Mouse (Mus musculus) hindbrain, postnatal 0 days (tissue): ENCODE results near the gene Mcrip1. TPM values are rescaled to one million over a fixed set of nuclear protein-coding genes. Genes with fewer than 3 reads are reported as not detected.
"Not testable (repeated sequence)": the region's sequence is repeated elsewhere in the genome, so short reads cannot be mapped to it uniquely, and the experiment has no call there.

ENCODE experiments used
- ATAC-seq: fragments of 200-750 bp; cut with Nextera tagmentation; 2 replicates; pipeline ENCODE4 v1.8.0; 2017; ENCODE audit warnings: mild to moderate bottlenecking, moderate TSS enrichment, moderate library complexity
- DNase-seq: peaks from one replicate; pipeline ENCODE4 v3.0.0-alpha.2; 2015; ENCODE audit warnings: low spot score
- H3K27ac ChIP-seq: fragments of 300-500 bp; sonication (generic); 2 replicates; pipeline ENCODE4 v1.5.1; 2014; ENCODE audit warnings: mild to moderate bottlenecking
- H3K27me3 ChIP-seq: fragments of 300-500 bp; sonication (generic); 2 replicates; pipeline ENCODE4 v1.6.1; 2014; ENCODE audit warnings: low read length, mixed read lengths; ENCODE audit not compliant: insufficient read depth
- H3K36me3 ChIP-seq: fragments of 300-500 bp; sonication (generic); 2 replicates; pipeline ENCODE4 v1.6.1; 2014; ENCODE audit warnings: low read length, mixed read lengths; ENCODE audit not compliant: insufficient read depth
- H3K4me1 ChIP-seq: fragments of 300-500 bp; sonication (generic); 2 replicates; pipeline ENCODE4 v1.6.1; 2014; ENCODE audit warnings: antibody characterized with exemption, low read length, mixed read lengths; ENCODE audit not compliant: insufficient read depth
- H3K4me2 ChIP-seq: fragments of 300-500 bp; sonication (generic); 2 replicates; pipeline ENCODE4 v1.6.1; 2014; ENCODE audit warnings: low read depth, mild to moderate bottlenecking, low read length, moderate library complexity, mixed read lengths
- H3K4me3 ChIP-seq: fragments of 300-500 bp; sonication (generic); 2 replicates; pipeline ENCODE4 v1.5.1; 2014; ENCODE audit warnings: low read length
- H3K9ac ChIP-seq: fragments of 300-500 bp; sonication (generic); replicated peaks from 2 replicates; pipeline ENCODE4 v1.6.1; 2014; ENCODE audit warnings: mild to moderate bottlenecking, low read length, moderate library complexity, mixed read lengths
- H3K9me3 ChIP-seq: fragments of 300-500 bp; sonication (generic); 2 replicates; pipeline ENCODE4 v1.6.1; 2016; ENCODE audit warnings: low read length, mixed read lengths
- CTCF ChIP-seq: IDR thresholded peaks from 2 replicates; pipeline ENCODE4 v1.5.1; 2016; ENCODE audit warnings: antibody characterized with exemption, control low read depth, low read depth
- WGBS: fragments of 180-500 bp; shearing (Covaris S2); extraction: QIAGEN DNeasy Blood & Tissue Kit; methylation state at CpG from one replicate; pipeline ENCODE4 v1.1.7; 2014; 5-methylcytosine and 5-hydroxymethylcytosine counted together
- polyA plus RNA-seq: library from polyadenylated mRNA; unstranded; fragments of >200 nt; fragmentation: Nextera tagmentation; extraction: Ambion mirVana; gene quantifications from 2 replicates; pipeline ENCODE4 v1.2.1, GENCODE M21; 2015
- total RNA-seq: library from RNA; depleted of rRNA; stranded (reverse); fragments of >200 nt; gene quantifications from 2 replicates; pipeline ENCODE4 v1.2.3, GENCODE M21; 2014; rRNA removed

The Mcrip1 gene
- total RNA-seq: 144 and 192 TPM in 2 replicates
- polyA plus RNA-seq: 250 and 257 TPM in 2 replicates

GRCm38 (mm10) chr11:120549168-120549945 is at the start of gene Mcrip1:
Mcrip1 (minus strand) TSS chr11:120549727.
- TF ChIP-seq CTCF: no peak
- WGBS: 2% methylated on average over 65 of the region's 87 CpGs
- peak; percentile 92 for ATAC-seq

GRCm38 (mm10) chr11:120598990-120599549 is 49.5 kb upstream of the Mcrip1 start:
- H3K4me2 ChIP-seq: peak overlapping the region; percentile 90
- H3K27ac ChIP-seq: peak overlapping the region; percentile 94
- H3K9me3 ChIP-seq: no peaks in the 10 kb centered on the region
- no peaks in the 10 kb centered on the region for H3K27me3 ChIP-seq
- H3K4me3 ChIP-seq: peak overlapping the region; percentile 97
- WGBS: 46% methylated on average over 17 of the region's 17 CpGs
- H3K9ac ChIP-seq: peak overlapping the region; percentile 94
- H3K4me1 ChIP-seq: peaks cover 12% of the 10 kb centered on the region
- DNase-seq (no peak), ATAC-seq (no peak)
- no peak for TF ChIP-seq CTCF
- peaks cover 41% of the 10 kb centered on the region for H3K36me3 ChIP-seq

More at GRCm38 (mm10) chr11:120549168-120549945, at the start of gene Mcrip1:
- Histone ChIP-seq H3K27ac (peak within 1 kb of the TSS; percentile 84), H3K9me3 (no peaks in the 10 kb centered on the region), H3K4me1 (peaks cover 16% of the 10 kb centered on the region), H3K9ac (peak within 1 kb of the TSS; percentile 92), H3K4me3 (peak within 1 kb of the TSS; percentile 74), H3K36me3 (peaks cover 4% of the 10 kb centered on the region; the same call in 1 of the 2 replicates), H3K4me2 (peak within 1 kb of the TSS; percentile 86), H3K27me3 (no peaks in the 10 kb centered on the region)
- peak; percentile 96 for DNase-seq

- no peaks in the 10 kb centered on the region for H3K27me3 ChIP-seq
- TF ChIP-seq CTCF: no peak
- ATAC-seq: peak; percentile 99
- under 1% methylated on average over 82 of the region's 88 CpGs for WGBS
- H3K36me3 ChIP-seq: peaks cover 42% of the 10 kb centered on the region
- H3K4me3 ChIP-seq: peak within 1 kb of the TSS; percentile 97
- H3K9ac ChIP-seq: peak within 1 kb of the TSS; percentile 94
- no peaks in the 10 kb centered on the region for H3K9me3 ChIP-seq
- peak; percentile 98 for DNase-seq
- peak within 1 kb of the TSS; percentile 90 for H3K4me2 ChIP-seq
- H3K27ac ChIP-seq: peak within 1 kb of the TSS; percentile 94
- H3K4me1 ChIP-seq: peaks cover 12% of the 10 kb centered on the region
Measured at GRCm38 (mm10) chr11:120598283-120598989, 48.9 kb upstream of the Mcrip1 start, which contains the start of the genes Alyref and Anapc11. Alyref (minus strand) TSS chr11:120598365. Anapc11 (plus strand) TSS chr11:120598421.

- H3K4me3 ChIP-seq: peak overlapping the region; percentile 97
- peak overlapping the region; percentile 94 for H3K27ac ChIP-seq
- ATAC-seq: no peak
- DNase-seq: no peak
- H3K9me3 ChIP-seq: no peaks in the 10 kb centered on the region
- TF ChIP-seq CTCF: no peak
- peaks cover 12% of the 10 kb centered on the region for H3K4me1 ChIP-seq
- H3K4me2 ChIP-seq: peak overlapping the region; percentile 90
- H3K36me3 ChIP-seq: peaks cover 43% of the 10 kb centered on the region
- 7% methylated on average over 74 of the region's 99 CpGs for WGBS
- no peaks in the 10 kb centered on the region for H3K27me3 ChIP-seq
- H3K9ac ChIP-seq: peak overlapping the region; percentile 94
Measured at GRCm38 (mm10) chr11:120597240-120598235, 48.0 kb upstream of the Mcrip1 start.

GRCm38 (mm10) chr11:120588531-120588930 is 39.0 kb upstream of the Mcrip1 start:
- Histone ChIP-seq H3K36me3 (peaks cover 36% of the 10 kb centered on the region), H3K4me1 (no peaks in the 10 kb centered on the region), H3K4me2 (no peak overlapping the region), H3K27ac (no peak overlapping the region), H3K9me3 (no peaks in the 10 kb centered on the region), H3K4me3 (no peak overlapping the region), H3K27me3 (no peaks in the 10 kb centered on the region), H3K9ac (no peak overlapping the region)
- WGBS: 94% methylated on average over 6 of the region's 6 CpGs
- no peak for TF ChIP-seq CTCF
- ATAC-seq (no peak), DNase-seq (no peak)

GRCm38 (mm10) chr11:120583937-120584336 is 34.4 kb upstream of the Mcrip1 start:
- peak; percentile 12; the same call in 1 of the 2 replicates for TF ChIP-seq CTCF
- H3K36me3 ChIP-seq: peaks cover 25% of the 10 kb centered on the region
- H3K9me3 ChIP-seq: no peaks in the 10 kb centered on the region
- H3K4me1 ChIP-seq: peaks cover 15% of the 10 kb centered on the region
- ATAC-seq: no peak
- H3K27me3 ChIP-seq: no peaks in the 10 kb centered on the region
- H3K4me2 ChIP-seq: no peak overlapping the region
- WGBS: 91% methylated on average over 1 of the region's 1 CpGs
- no peak overlapping the region for H3K4me3 ChIP-seq
- H3K27ac ChIP-seq: no peak overlapping the region
- no peak for DNase-seq
- H3K9ac ChIP-seq: no peak overlapping the region

GRCm38 (mm10) chr11:120582982-120583293 is 33.4 kb upstream of the Mcrip1 start:
- H3K9ac ChIP-seq, DNase-seq, H3K27me3 ChIP-seq, ATAC-seq, H3K9me3 ChIP-seq, H3K4me3 ChIP-seq, H3K4me2 ChIP-seq: not testable (repeated sequence)
- Histone ChIP-seq H3K27ac (peak overlapping the region; percentile 97; the same call in 1 of the 2 replicates), H3K36me3 (peaks cover 28% of the 10 kb centered on the region), H3K4me1 (peaks cover 15% of the 10 kb centered on the region)
- 93% methylated on average over 2 of the region's 2 CpGs for WGBS
